Mouse (Mus musculus) limb, embryonic 14.5 days (tissue): ENCODE measurements around the gene Adam19. TPM values are rescaled to one million over a fixed set of nuclear protein-coding genes. Genes with fewer than 3 reads are reported as not detected.

Experiments
- ATAC-seq: fragments of 200-750 bp; cut with Nextera tagmentation; 2 replicates; pipeline ENCODE4 v1.8.0; 2017; ENCODE audit warnings: low read depth, moderate number of reproducible peaks, moderate TSS enrichment; ENCODE audit not compliant: low FRiP score
- DNase-seq: peaks from one replicate; pipeline ENCODE4 v3.0.0-alpha.2; 2015; ENCODE audit warnings: low spot score
- H3K27ac ChIP-seq: fragments of 300-500 bp; sonication (generic); replicated peaks from 2 replicates; pipeline ENCODE4 v1.5.1; 2014; ENCODE audit warnings: low read depth, mild to moderate bottlenecking, low read length, moderate library complexity, mixed read lengths
- H3K27me3 ChIP-seq: fragments of 300-500 bp; sonication (generic); 2 replicates; pipeline ENCODE4 v1.6.1; 2014; ENCODE audit warnings: low read length, mixed read lengths; ENCODE audit not compliant: control insufficient read depth, insufficient read depth
- H3K36me3 ChIP-seq: fragments of 300-500 bp; sonication (generic); 2 replicates; pipeline ENCODE4 v1.6.1; 2014; ENCODE audit warnings: mild to moderate bottlenecking, low read length, moderate library complexity, mixed read lengths; ENCODE audit not compliant: control insufficient read depth, insufficient read depth
- H3K4me1 ChIP-seq: fragments of 300-500 bp; sonication (generic); 2 replicates; pipeline ENCODE4 v1.6.1; 2014; ENCODE audit warnings: antibody characterized with exemption, low read length, mixed read lengths; ENCODE audit not compliant: control insufficient read depth, insufficient read depth
- H3K4me2 ChIP-seq: fragments of 300-500 bp; sonication (generic); replicated peaks from 2 replicates; pipeline ENCODE4 v1.6.1; 2014; ENCODE audit warnings: low read depth, mild to moderate bottlenecking, low read length, moderate library complexity; ENCODE audit not compliant: severe bottlenecking
- H3K4me3 ChIP-seq: fragments of 300-500 bp; sonication (generic); replicated peaks from 2 replicates; pipeline ENCODE4 v1.5.1; 2014; ENCODE audit warnings: low read length
- H3K9ac ChIP-seq: fragments of 300-500 bp; sonication (generic); 2 replicates; pipeline ENCODE4 v1.6.1; 2014; ENCODE audit warnings: mild to moderate bottlenecking, low read depth, low read length, moderate library complexity; ENCODE audit not compliant: severe bottlenecking
- H3K9me3 ChIP-seq: fragments of 300-500 bp; sonication (generic); 2 replicates; pipeline ENCODE4 v1.6.1; 2016; ENCODE audit warnings: low read length; ENCODE audit not compliant: control insufficient read depth
- POLR2A ChIP-seq: fragments of 200-500 bp; IDR thresholded peaks from 2 replicates; pipeline ENCODE4 v1.8.0; 2012; ENCODE audit warnings: inconsistent platforms, mild to moderate bottlenecking, moderate library complexity, borderline replicate concordance; ENCODE audit not compliant: insufficient read depth, insufficient read length; ENCODE audit errors: extremely low read depth
- WGBS: fragments of 180-500 bp; shearing (Covaris S2); extraction: QIAGEN DNeasy Blood & Tissue Kit; methylation state at CpG from one replicate; pipeline ENCODE4 v1.1.7; 2014; 5-methylcytosine and 5-hydroxymethylcytosine counted together
- polyA plus RNA-seq, 2 experiments: library from polyadenylated mRNA; depleted of rRNA in 1 of 2; stranded (reverse) in 1 of 2; unstranded in 1 of 2; fragments of >200 nt; fragmentation: Nextera tagmentation in 1 of 2; extraction: Ambion mirVana in 1 of 2; gene quantifications; 2 replicates each; pipeline versions ENCODE4 v1.2.1 to v1.2.3; 2012 to 2014

Adam19 gene
- polyA plus RNA-seq, 2 experiments, result 13.3 to 29.3 TPM

GRCm38 (mm10) chr11:46075507-46075906 lies 19.7 kb downstream of the Adam19 start:
- WGBS, result 89% methylated on average over 3 of the region's 3 CpGs
- H3K4me2 ChIP-seq, result no peak overlapping the region
- ATAC-seq, result no peak

GRCm38 (mm10) chr11:46076442-46077158 lies 20.8 kb downstream of the Adam19 start:
- H3K9ac ChIP-seq, result no peak overlapping the region
- H3K4me1 ChIP-seq, result peaks cover 25% of the 10 kb centered on the region
- no peak overlapping the region for H3K4me3 ChIP-seq
- TF ChIP-seq POLR2A, result no peak
- no peaks in the 10 kb centered on the region for H3K9me3 ChIP-seq
- WGBS, result 86% methylated on average over 11 of the region's 11 CpGs
- no peaks in the 10 kb centered on the region for H3K27me3 ChIP-seq
- H3K4me2 ChIP-seq, result no peak overlapping the region
- no peak for DNase-seq
- H3K27ac ChIP-seq, result no peak overlapping the region
- H3K36me3 ChIP-seq, result peaks cover 18% of the 10 kb centered on the region
- ATAC-seq, result no peak

More at GRCm38 (mm10) chr11:46075507-46075906, 19.7 kb downstream of the Adam19 start:
- no peak overlapping the region for H3K9ac ChIP-seq
- DNase-seq, result no peak
- H3K36me3 ChIP-seq, result peaks cover 21% of the 10 kb centered on the region
- no peak for TF ChIP-seq POLR2A
- H3K9me3 ChIP-seq, result no peaks in the 10 kb centered on the region
- no peak overlapping the region for H3K4me3 ChIP-seq
- no peak overlapping the region for H3K27ac ChIP-seq
- peaks cover 32% of the 10 kb centered on the region for H3K4me1 ChIP-seq
- no peaks in the 10 kb centered on the region for H3K27me3 ChIP-seq

- H3K4me2 ChIP-seq, result no peak overlapping the region
- H3K36me3 ChIP-seq, result peaks cover 15% of the 10 kb centered on the region
- H3K9ac ChIP-seq, result no peak overlapping the region
- H3K4me3 ChIP-seq, result no peak overlapping the region
- no peak for TF ChIP-seq POLR2A
- H3K9me3 ChIP-seq, result no peaks in the 10 kb centered on the region
- DNase-seq (no peak), ATAC-seq (no peak)
- WGBS, result 92% methylated on average over 5 of the region's 5 CpGs
- H3K4me1 ChIP-seq, result peaks cover 20% of the 10 kb centered on the region
- H3K27ac ChIP-seq, result no peak overlapping the region
- H3K27me3 ChIP-seq, result no peaks in the 10 kb centered on the region
Observed at GRCm38 (mm10) chr11:46077304-46077703, 21.5 kb downstream of the Adam19 start.

- H3K4me2 ChIP-seq, result no peak overlapping the region
- no peak overlapping the region for H3K4me3 ChIP-seq
- H3K4me1 ChIP-seq, result peaks cover 14% of the 10 kb centered on the region
- H3K9me3 ChIP-seq, result no peaks in the 10 kb centered on the region
- TF ChIP-seq POLR2A, result no peak
- H3K9ac ChIP-seq, result no peak overlapping the region
- WGBS, result 82% methylated on average over 7 of the region's 7 CpGs
- peaks cover 15% of the 10 kb centered on the region for H3K36me3 ChIP-seq
- no peak overlapping the region for H3K27ac ChIP-seq
- no peak for ATAC-seq
- H3K27me3 ChIP-seq, result no peaks in the 10 kb centered on the region
- no peak for DNase-seq
Observed at GRCm38 (mm10) chr11:46077732-46078375, 22.1 kb downstream of the Adam19 start.

GRCm38 (mm10) chr11:46081075-46081474 lies 25.3 kb downstream of the Adam19 start:
- H3K36me3 ChIP-seq, result peaks cover 16% of the 10 kb centered on the region
- H3K9ac ChIP-seq, result no peak overlapping the region
- no peak for TF ChIP-seq POLR2A
- H3K4me3 ChIP-seq, result no peak overlapping the region
- H3K9me3 ChIP-seq, result no peaks in the 10 kb centered on the region
- 0 out of 2 replicates have a peak, but pooled peaks cover 3% of the 10 kb centered on the region for H3K4me1 ChIP-seq
- DNase-seq, result no peak
- no peak overlapping the region for H3K27ac ChIP-seq
- no peak for ATAC-seq
- WGBS, result 84% methylated on average over 2 of the region's 2 CpGs
- H3K27me3 ChIP-seq, result no peaks in the 10 kb centered on the region
- H3K4me2 ChIP-seq, result no peak overlapping the region
